Mouse (Mus musculus): ENCODE results near the gene Nsmce3. TPM values are rescaled to one million over a fixed set of nuclear protein-coding genes. Genes with fewer than 3 reads are reported as not detected.

Gene Nsmce3
- polyA plus RNA-seq, 1 experiment = 2.7 TPM

DNA sequence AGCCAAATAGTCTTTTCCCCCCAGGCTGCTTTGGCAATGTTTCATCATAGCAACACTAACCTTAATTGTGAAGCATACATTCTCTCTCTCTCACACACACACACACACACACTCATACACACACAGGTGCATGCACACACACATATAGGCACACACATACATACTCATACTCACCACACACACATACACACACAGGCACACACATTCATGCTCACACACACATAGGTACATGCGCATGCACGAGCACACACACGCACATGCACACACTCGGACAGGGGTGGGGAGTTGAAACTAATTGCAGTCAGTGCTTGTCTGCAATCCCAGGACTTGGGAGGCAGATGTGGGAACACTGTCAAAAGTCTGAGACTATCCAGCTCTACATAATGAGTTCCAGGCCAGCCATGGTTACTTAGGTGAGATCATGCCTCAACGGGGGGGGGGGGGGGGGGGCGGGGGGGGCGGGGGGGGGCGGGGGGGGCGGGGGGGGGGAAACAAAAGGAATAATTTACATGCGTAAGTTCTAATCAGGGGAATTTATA, 17.3 kb downstream of the Nsmce3 start:
- H3K27ac ChIP-seq (ENCODE audit: insufficient read depth, low read length) = no peak overlapping the region
- no peak for DNase-seq (ENCODE audit: low read depth in 1 of 2, low spot score in 2 of 2)
- TF ChIP-seq POLR2A (IDR thresholded peaks at IDR 0.05; ENCODE audit: low read depth, low read length) = no peak
- H3K4me3 ChIP-seq (ENCODE audit: extremely low read depth, insufficient read depth, insufficient read length) = no peak overlapping the region
- no peaks in the 10 kb centered on the region for H3K36me3 ChIP-seq (ENCODE audit: control insufficient read depth, insufficient read depth, low read length)
- H3K4me1 ChIP-seq (ENCODE audit: control insufficient read depth, insufficient read depth, insufficient read length) = no peaks in the 10 kb centered on the region
- H3K27me3 ChIP-seq (ENCODE audit: control insufficient read depth, insufficient read depth, low read length) = no peaks in the 10 kb centered on the region
- 91% methylated on average over 5 of the region's 10 CpGs for WGBS

DNA sequence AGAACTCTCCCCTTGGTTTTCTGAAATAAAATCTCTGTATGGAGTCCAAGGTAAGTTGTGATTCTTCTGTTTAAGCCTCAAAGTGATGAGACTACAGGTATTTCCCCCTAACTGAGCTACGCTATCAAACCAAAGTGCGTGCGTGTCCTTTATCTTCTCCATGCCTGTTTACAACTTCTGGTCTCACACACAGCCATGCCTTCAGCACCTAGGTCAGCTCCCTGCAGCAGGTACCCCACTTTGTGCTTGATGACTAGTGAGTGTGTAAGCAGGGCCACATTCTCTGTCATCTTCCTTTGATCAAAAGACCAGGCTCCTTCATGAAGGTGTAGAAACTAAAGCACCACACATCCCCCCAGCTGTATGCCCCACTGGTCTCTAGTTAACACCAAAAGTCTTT, 22.0 kb downstream of the Nsmce3 start:
- TF ChIP-seq POLR2A (IDR thresholded peaks at IDR 0.05; ENCODE audit: low read depth, low read length) (no peak), CTCF (IDR thresholded peaks at IDR 0.05; ENCODE audit: extremely low read depth, insufficient read depth, insufficient read length, insufficient replicate concordance) (no peak)
- Histone ChIP-seq H3K4me3 (ENCODE audit: extremely low read depth, insufficient read depth, insufficient read length) (no peak overlapping the region), H3K27ac (ENCODE audit: insufficient read depth, low read length) (no peak overlapping the region), H3K27me3 (ENCODE audit: control insufficient read depth, insufficient read depth, low read length) (no peaks in the 10 kb centered on the region), H3K36me3 (ENCODE audit: control insufficient read depth, insufficient read depth, low read length) (no peaks in the 10 kb centered on the region), H3K4me1 (ENCODE audit: control insufficient read depth, insufficient read depth, insufficient read length) (no peaks in the 10 kb centered on the region)
- WGBS = 42% methylated on average over 3 of the region's 3 CpGs
- no peak for DNase-seq (ENCODE audit: low read depth in 1 of 2, low spot score in 2 of 2)

- TF ChIP-seq CTCF (IDR thresholded peaks at IDR 0.05; ENCODE audit: extremely low read depth, insufficient read depth, insufficient read length, insufficient replicate concordance) (no peak), POLR2A (IDR thresholded peaks at IDR 0.05; ENCODE audit: low read depth, low read length) (no peak)
- no peak for DNase-seq (ENCODE audit: low read depth in 1 of 2, low spot score in 2 of 2)
- Histone ChIP-seq H3K27me3 (ENCODE audit: control insufficient read depth, insufficient read depth, low read length) (no peaks in the 10 kb centered on the region), H3K27ac (ENCODE audit: insufficient read depth, low read length) (no peak overlapping the region), H3K36me3 (ENCODE audit: control insufficient read depth, insufficient read depth, low read length) (no peaks in the 10 kb centered on the region), H3K4me3 (ENCODE audit: extremely low read depth, insufficient read depth, insufficient read length) (no peak overlapping the region), H3K4me1 (ENCODE audit: control insufficient read depth, insufficient read depth, insufficient read length) (no peaks in the 10 kb centered on the region)
- 84% methylated on average over 5 of the region's 5 CpGs for WGBS
Observed at GRCm38 (mm10) chr7:64847366-64847899, 25.4 kb downstream of the Nsmce3 start.

- WGBS = 84% methylated on average over 3 of the region's 3 CpGs
- H3K4me3 ChIP-seq (ENCODE audit: extremely low read depth, insufficient read depth, insufficient read length) = no peak overlapping the region
- no peaks in the 10 kb centered on the region for H3K27me3 ChIP-seq (ENCODE audit: control insufficient read depth, insufficient read depth, low read length)
- no peak for TF ChIP-seq POLR2A (IDR thresholded peaks at IDR 0.05; ENCODE audit: low read depth, low read length)
- TF ChIP-seq CTCF (IDR thresholded peaks at IDR 0.05; ENCODE audit: extremely low read depth, insufficient read depth, insufficient read length, insufficient replicate concordance) = no peak
- no peaks in the 10 kb centered on the region for H3K4me1 ChIP-seq (ENCODE audit: control insufficient read depth, insufficient read depth, insufficient read length)
- H3K36me3 ChIP-seq (ENCODE audit: control insufficient read depth, insufficient read depth, low read length) = no peaks in the 10 kb centered on the region
- no peak for DNase-seq (ENCODE audit: low read depth in 1 of 2, low spot score in 2 of 2)
- no peak overlapping the region for H3K27ac ChIP-seq (ENCODE audit: insufficient read depth, low read length)
Observed at GRCm38 (mm10) chr7:64846061-64846460, 26.7 kb downstream of the Nsmce3 start.

DNA sequence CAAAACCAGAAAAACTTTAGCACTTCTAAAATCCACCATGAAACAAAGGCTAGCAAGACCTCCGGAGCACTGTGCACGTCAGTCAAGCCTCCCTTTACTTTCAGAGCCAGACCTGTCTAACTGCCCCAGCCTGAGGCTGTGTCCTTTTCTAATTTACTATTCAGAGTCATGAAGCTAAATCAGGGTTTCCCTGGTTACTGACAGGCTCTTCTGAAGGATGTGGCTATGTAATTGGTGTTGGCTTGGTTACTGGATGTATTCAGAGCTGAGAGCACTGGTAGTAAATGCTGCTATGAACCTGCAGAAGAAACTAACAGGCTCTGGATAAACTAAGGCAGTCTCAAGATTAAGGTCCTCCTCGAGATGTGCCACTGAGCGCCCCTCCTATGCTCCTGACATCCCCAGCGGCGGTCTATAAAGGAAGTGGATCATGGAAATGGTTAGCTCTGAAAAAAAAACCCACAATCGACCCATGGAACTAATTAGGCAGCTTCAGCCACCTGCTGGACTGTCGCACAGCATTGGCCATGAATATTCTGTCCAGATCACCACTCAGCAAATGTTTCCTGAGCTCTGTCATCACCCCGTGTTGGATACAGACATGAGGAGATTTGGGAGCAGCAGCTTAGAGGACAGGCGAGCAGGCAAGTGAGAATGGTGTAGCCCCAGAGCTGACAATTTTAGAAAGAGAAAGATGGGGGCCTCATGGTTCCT, 31.7 kb downstream of the Nsmce3 start:
- Histone ChIP-seq H3K27ac (ENCODE audit: insufficient read depth, low read length) (no peak overlapping the region), H3K27me3 (ENCODE audit: control insufficient read depth, insufficient read depth, low read length) (no peaks in the 10 kb centered on the region), H3K4me3 (ENCODE audit: extremely low read depth, insufficient read depth, insufficient read length) (no peak overlapping the region), H3K4me1 (ENCODE audit: control insufficient read depth, insufficient read depth, insufficient read length) (no peaks in the 10 kb centered on the region), H3K36me3 (ENCODE audit: control insufficient read depth, insufficient read depth, low read length) (no peaks in the 10 kb centered on the region)
- no peak for DNase-seq (ENCODE audit: low read depth in 1 of 2, low spot score in 2 of 2)
- 78% methylated on average over 10 of the region's 10 CpGs for WGBS
- TF ChIP-seq POLR2A (IDR thresholded peaks at IDR 0.05; ENCODE audit: low read depth, low read length) = no peak
- TF ChIP-seq CTCF (IDR thresholded peaks at IDR 0.05; ENCODE audit: extremely low read depth, insufficient read depth, insufficient read length, insufficient replicate concordance) = no peak

GRCm38 (mm10) chr7:64840576-64840895, 32.3 kb downstream of the Nsmce3 start:
- Histone ChIP-seq H3K27ac (ENCODE audit: insufficient read depth, low read length) (no peak overlapping the region), H3K27me3 (ENCODE audit: control insufficient read depth, insufficient read depth, low read length) (no peaks in the 10 kb centered on the region), H3K4me3 (ENCODE audit: extremely low read depth, insufficient read depth, insufficient read length) (no peak overlapping the region), H3K36me3 (ENCODE audit: control insufficient read depth, insufficient read depth, low read length) (no peaks in the 10 kb centered on the region), H3K4me1 (ENCODE audit: control insufficient read depth, insufficient read depth, insufficient read length) (no peaks in the 10 kb centered on the region)
- no peak for DNase-seq (ENCODE audit: low read depth in 1 of 2, low spot score in 2 of 2)
- TF ChIP-seq POLR2A (IDR thresholded peaks at IDR 0.05; ENCODE audit: low read depth, low read length) = no peak
- no peak for TF ChIP-seq CTCF (IDR thresholded peaks at IDR 0.05; ENCODE audit: extremely low read depth, insufficient read depth, insufficient read length, insufficient replicate concordance)
- 89% methylated on average over 1 of the region's 1 CpGs for WGBS
